Mouse (Mus musculus) lung, postnatal 4 days (tissue): ENCODE results near the gene Hsd17b11.
"Not testable (repeated sequence)": the region's sequence is repeated elsewhere in the genome, so short reads cannot be mapped to it uniquely, and the experiment has no call there.

Source experiments
- DNase-seq, 2 experiments: peaks; one replicate each; pipeline ENCODE4 v3.0.0; 2021

Hsd17b11 gene

DNA sequence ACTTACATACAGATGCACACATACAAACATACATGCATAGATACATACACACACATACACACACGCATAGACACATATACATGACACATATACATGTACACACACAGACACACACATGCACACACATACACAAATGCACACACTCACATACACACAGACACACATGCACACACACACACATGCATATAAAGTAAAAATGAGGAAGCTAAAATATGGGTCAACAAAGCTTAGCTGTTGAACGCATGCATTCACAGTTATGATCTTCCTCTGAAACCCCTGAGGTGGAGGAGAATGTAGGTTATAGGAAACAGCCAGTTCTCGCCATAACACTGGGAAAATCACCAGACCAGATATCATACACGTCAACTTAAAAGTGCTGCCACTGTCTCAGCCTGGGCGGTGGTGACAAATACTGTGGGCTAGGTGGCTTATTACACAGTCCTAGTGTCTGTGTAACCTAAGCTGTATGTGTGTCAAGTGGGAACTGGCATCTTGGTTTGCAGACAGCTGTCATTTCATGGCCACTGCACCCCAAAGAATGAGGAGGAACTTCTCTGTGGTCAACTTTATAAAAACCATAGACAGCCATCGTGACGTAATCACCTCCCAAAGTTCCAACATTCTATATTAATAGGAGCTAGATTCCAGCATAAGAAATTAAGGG is 43.7 kb downstream of the Hsd17b11 start:
- DNase-seq: no peak

DNA sequence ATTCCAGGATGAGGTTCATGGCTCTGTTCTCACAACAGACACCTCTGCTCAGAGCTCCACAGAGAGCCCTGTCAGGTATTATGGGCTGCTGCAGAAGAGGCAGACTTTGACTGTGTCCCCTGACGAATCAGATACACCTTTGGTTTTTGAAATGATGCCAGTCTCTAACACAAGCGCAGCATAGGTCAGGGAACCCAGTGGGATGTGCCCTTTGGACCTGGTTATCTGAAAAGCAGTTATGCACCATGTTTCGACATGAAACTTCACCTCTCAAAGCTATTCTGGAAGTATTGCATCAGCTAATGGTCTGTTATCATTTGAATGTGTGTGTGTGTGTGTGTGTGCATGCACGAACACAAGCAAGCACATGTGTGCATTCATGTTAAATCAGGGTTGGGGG is 44.4 kb downstream of the Hsd17b11 start, which contains the start of gene Hsd17b13:
Gene Hsd17b13 (minus strand): TSS at position 114 of the 400 bp plus-strand sequence.
- DNase-seq: no peak

DNA sequence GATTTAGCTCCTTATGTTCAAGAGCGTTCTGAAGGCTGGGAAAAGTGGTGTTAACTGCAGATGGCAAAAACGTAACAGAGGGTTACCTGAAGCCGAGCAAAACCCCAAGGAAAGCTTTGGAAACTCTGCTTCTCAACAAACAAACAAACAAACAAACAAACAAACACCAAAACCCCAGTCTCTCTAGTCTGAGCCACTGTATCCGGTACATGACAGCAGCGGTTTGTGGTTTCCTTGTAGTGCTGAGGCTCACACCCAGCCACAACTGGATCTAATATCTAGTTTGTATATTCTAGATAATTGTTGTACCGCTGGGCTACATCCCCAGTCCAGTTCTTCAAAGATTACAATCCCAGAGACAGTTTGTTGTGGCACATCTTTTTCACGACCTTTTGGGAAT is 46.0 kb downstream of the Hsd17b11 start:
- DNase-seq: no peak

DNA sequence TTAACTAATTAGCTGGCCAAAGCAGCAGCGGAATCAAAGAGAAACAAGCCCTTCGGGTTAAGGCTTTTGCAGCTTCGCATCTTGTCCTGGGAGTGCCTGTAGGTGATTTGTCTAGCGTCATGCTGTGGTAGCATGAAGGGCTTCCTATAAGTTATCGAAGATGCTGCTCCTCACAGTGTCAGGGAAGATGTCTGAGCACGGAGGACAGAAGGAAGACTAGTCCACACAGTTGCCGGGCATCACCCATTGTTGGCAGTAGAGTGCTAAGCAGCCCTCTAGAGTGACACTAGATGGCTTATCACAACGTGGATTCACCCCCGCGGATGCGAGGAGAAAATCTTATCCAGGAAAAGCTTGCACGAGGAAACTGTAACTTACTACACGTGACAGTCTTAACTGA is 48.9 kb downstream of the Hsd17b11 start:
- DNase-seq: no peak

DNA sequence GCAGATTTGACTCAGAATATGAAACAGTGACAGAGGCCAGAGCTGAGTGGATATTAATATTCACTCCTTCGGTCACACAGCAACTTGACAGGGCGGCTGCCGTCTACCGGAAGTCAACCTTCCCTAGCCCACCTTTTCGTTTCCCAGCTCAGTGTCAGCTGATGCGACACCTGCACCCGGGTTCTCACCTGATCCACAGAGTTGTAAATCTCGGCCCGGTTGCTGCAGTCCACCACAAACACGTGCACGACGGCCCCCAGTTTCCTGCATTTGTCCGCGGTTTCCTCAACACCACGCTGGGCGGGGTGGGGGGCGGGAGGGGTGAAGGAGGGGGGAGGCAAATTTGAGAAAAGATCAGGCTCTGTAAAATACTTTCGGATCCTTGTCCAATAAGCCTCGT is 49.3 kb downstream of the Hsd17b11 start:
- no peak for DNase-seq

DNA sequence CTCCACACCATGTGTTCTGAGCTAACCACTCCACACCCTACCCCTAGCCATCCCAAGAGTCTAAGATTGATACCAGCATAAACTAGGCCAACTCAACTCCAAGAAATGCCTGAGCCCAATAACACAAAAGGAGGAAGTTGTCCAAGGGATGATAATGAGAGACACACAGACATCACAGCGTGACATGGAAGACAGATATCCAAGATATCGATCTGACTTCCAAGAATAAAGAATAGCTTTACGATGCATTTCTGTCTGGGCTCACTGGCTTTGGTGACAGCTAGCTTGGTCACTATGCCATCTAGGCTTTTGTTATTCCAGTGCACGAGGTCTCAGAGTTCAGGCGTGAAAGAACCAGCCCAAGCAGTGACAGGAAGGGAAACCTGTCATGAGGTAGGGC is 50.7 kb downstream of the Hsd17b11 start:
- no peak for DNase-seq

DNA sequence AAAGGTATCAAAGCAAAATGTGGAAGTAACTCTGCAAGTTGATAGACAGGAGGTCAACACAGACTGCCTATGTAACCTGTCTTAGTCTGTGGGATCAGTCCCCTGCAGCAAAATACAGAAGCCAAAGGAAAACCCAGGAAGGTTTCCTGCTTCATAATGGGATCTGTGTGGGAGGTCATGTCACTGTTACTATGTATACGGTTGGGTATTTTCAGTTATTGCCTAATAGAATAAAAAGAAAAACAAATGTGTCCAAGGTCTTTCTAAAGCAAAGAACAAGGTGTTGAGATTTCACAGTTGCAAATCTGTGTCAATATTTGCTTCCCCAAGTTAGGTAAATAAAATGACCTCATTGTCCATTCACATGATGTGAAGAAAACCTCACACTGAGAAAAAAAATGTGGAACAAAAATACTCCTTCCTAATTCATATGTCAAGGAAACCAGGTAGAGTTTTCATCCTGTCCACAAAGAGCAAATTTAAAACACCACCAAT is 58.7 kb downstream of the Hsd17b11 start:
- no peak for DNase-seq

DNA sequence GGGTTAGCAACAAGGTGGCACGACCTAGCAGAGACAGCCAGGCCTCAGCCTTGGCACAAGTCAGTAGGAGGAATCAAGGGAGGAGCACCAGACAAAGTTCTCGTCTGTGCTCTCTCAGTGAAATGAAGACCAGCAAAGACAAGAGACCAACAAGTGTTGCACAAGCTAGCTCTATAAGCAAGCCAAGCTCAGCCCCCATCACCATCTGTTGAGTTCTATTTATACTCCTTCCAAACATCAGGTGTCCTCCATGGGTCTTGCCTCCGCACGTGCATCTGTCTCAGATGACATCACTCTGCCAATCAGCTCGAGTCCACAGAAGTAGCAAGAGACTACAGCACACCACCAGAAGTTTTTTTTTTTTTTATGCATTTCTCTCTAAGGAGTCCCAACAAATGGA is 67.1 kb downstream of the Hsd17b11 start:
- DNase-seq: no peak

DNA sequence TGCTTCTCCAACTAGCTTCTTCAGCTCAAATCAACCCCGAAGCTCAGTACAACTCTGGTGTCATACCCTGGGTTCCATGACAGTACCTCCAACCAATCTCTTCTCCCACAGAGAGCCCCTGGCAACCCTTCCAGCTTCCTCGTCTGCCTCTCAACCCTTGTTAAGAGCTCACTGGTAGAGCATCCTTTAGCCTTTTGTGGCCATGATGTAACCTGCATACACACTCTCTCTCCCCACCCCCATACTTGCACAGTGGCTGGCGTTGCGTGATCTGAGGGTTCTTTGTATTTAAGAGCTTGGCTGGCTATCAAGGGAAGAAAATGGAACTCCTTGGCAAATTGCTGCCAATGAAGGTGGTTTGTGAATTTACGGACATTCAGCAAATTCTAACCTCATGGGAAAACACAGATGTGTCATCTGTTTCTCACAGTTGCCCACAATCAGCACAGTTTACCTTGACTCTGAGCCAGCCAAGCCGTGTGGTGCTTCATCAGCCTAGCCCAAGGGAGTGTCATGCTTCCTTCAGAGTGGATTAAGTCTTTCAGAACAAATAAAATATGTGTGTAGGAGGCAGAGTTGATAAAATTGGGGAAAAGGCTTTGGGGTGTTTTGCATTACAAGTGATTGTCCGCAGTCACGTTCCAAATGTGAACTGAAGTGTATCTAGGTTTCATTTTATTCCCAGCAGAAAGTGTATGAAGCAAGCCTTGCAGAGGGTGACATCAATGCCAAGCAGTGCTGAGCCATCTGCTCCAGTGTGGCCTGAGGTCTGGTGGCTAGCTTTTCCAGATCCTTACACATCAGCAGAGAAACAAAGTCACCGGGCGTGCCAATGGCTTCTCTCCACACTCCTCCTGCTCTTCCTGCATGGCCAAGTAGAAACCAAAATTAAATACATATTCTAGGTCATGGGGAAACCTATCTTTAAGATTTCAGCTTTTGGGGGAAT is 68.3 kb downstream of the Hsd17b11 start:
- no peak for DNase-seq

DNA sequence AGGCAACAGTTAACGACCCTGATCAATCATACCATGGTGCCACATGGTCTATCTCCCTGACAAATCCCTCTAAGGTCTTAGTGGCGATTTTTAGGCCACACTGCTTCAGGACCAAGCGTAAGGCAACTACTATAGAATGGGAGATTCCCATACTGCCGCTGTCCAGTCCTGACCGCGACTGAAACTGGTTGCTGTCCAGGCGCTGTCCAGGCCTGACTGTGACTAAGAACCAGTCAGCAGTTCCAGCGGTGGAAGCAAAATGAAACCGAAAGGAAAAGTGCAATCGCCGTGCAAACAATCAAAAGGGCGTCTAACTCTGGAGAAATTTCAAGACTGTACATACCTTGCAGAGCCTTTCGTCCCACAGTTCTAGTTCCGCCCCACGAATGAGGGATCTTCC is 71.6 kb downstream of the Hsd17b11 start:
- DNase-seq: not testable (repeated sequence)

DNA sequence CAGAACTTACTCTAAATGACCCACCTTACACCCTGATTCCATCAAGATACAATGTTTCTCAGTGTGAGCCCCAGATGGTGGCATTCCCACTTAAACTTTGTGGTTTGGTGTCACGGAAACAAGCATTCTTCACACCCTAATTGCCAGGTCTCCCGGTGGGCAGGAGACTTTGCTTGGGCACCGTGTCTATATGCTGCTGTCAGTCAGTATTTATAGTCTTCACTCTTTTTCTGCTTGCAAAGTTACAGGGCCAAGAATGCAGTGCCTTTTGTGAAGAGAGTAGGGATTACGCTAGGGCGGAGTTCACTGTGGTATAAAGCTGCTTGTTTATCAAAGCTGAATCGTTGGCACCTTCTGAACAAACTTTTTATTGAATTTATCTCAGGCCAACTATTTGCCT is 78.5 kb downstream of the Hsd17b11 start:
- DNase-seq: no peak

DNA sequence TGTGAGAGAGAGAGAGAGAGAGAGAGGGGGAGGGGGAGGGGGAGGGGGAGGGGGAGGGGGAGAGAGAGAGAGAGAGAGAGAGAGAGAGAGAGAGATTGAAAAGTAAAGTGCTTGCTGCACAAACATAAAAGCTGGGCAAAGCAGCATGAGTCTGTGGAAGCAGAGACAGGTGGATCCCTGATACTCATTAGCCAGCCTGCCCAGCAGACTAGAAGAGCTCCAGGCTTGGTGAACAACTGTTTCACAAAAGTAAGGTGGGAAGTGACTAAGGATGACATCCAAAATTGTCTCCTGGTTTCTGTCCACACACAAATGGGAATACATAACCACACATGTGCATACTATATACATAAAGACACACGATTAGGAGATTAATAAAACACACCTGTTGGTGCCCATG is 81.9 kb downstream of the Hsd17b11 start:
- DNase-seq: no peak
